Mouse (Mus musculus): ENCODE data around the gene Fbxo44.

The Fbxo44 gene

DNA sequence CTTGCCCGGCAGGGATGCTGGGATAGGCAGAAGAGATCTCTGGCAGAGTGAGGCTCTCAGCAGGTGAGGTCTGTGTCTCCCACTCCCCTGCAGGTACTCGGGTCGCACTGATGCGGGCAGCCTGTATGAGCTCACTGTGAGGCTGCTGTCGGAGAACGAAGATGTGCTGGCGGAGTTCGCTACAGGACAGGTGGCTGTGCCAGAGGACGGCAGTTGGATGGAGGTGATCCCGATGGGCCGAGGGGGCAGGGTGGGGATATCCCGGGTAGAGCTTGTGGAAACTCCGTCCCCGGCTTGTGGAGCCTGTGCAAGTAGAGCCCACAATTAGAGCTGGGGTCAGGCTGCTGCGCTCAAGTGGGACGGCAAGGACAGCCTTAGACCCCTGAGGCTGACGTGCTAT, 5.3 kb upstream of the Fbxo44 start:
- no peak for ATAC-seq (ENCODE audit: low TSS enrichment)

GRCm38 (mm10) chr4:148164461-148164860, 4.2 kb upstream of the Fbxo44 start:
- ATAC-seq (ENCODE audit: low TSS enrichment) = no peak

DNA sequence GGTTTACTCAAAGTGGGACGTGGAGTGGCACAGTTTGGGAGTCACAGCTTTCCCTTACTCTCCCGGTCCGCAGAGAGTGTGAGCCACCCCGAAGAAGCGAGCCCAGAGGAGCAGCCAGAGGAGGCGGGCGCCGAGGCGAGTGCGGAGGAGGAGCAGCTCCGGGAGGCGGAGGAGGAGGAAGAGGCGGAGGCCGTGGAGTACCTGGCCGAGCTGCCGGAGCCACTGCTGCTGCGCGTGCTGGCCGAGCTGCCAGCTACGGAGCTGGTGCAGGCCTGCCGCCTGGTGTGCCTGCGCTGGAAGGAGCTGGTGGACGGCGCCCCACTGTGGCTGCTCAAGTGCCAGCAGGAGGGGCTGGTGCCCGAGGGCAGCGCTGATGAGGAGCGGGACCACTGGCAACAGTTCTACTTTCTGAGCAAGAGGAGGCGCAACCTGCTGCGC, 3.7 kb upstream of the Fbxo44 start:
- ATAC-seq (ENCODE audit: low TSS enrichment) = peak; percentile 38

- ATAC-seq (ENCODE audit: low TSS enrichment) = peak; percentile 65
These were observed 492 bp downstream of the Fbxo44 start for GRCm38 (mm10) chr4:148159544-148160435.

GRCm38 (mm10) chr4:148158436-148159348, 1.6 kb downstream of the Fbxo44 start:
- ATAC-seq (ENCODE audit: low TSS enrichment) = no peak

- ATAC-seq (ENCODE audit: low TSS enrichment) = no peak
These were observed 5.3 kb downstream of the Fbxo44 start for GRCm38 (mm10) chr4:148154982-148155381.

DNA sequence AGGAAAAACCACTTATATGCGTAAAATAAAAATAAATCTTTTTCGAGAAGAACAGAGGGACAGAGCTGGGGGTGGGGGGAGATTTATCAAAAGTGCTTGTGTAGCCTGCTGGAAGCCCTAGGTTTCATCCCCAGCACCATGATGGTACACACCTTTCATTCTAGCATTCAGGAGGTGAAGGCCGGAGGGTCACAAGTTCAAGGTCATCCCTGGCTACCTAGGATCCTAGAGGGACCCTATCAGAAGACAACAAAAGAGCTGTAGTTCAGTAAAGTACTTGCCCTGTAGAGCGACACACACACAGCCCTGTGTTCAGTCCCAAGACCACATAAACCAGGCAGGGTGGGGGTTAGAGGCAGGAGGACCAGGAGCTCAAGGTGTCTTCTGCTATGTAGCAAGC, 6.3 kb downstream of the Fbxo44 start:
- no peak for ATAC-seq (ENCODE audit: low TSS enrichment)

GRCm38 (mm10) chr4:148152547-148152946, 7.7 kb downstream of the Fbxo44 start:
- no peak for ATAC-seq (ENCODE audit: low TSS enrichment)

- peak; percentile 90 for ATAC-seq (ENCODE audit: low TSS enrichment)
These were observed 8.8 kb downstream of the Fbxo44 start, which contains the start of gene Fbxo6 for GRCm38 (mm10) chr4:148151267-148152168. Gene Fbxo6 (minus strand): TSS chr4:148152140.

GRCm38 (mm10) chr4:148150953-148151266, 9.4 kb downstream of the Fbxo44 start:
- ATAC-seq (ENCODE audit: low TSS enrichment) = no peak

GRCm38 (mm10) chr4:148150242-148150641, 10.0 kb downstream of the Fbxo44 start:
- ATAC-seq (ENCODE audit: low TSS enrichment) = no peak

DNA sequence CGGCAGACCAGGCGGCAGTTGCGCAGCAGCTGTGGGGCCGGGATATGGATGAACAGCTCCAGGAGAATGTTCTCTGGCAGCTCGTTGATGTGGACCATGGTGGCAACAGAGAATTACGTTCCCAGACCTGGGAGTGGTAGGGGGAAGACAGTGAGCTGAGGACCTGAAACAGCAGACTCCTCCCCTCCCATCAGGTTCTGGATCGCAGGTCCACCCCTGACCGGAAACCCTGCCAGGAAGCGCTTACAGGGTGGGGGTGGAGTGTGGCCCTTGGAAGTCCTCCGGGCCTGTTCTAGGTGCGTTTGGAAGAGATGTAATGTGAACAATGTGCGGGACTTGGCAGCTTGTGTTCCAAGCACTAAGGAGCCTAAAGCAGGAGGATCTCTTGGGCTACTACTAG, 10.7 kb downstream of the Fbxo44 start:
- ATAC-seq (ENCODE audit: low TSS enrichment) = no peak

GRCm38 (mm10) chr4:148147714-148148113, 12.6 kb downstream of the Fbxo44 start:
- no peak for ATAC-seq (ENCODE audit: low TSS enrichment)

- ATAC-seq (ENCODE audit: low TSS enrichment) = no peak
These were observed 16.6 kb downstream of the Fbxo44 start for GRCm38 (mm10) chr4:148143721-148144120.

- ATAC-seq (ENCODE audit: low TSS enrichment) = peak; percentile 91
These were observed 19.9 kb downstream of the Fbxo44 start for GRCm38 (mm10) chr4:148140098-148141011.

DNA sequence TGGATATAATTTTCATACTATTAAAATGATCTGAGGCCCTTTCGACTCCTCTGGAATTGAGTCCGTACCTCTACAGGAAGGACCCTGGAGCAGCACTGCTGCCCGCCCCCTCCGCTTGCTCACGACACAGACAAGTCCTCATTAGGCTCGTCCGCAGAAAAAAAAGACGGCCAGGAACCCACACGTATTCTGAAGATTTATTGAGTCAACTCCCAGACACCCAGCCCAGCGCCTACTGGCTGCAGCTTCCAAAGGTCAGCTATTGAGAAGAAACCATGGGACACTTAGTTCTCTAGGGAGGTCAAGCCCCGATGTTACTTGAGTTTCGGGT, 20.6 kb downstream of the Fbxo44 start:
- peak; percentile 10; the same call in 1 of the 2 replicates for ATAC-seq (ENCODE audit: low TSS enrichment)

GRCm38 (mm10) chr4:148137503-148137902, 22.8 kb downstream of the Fbxo44 start:
- no peak for ATAC-seq (ENCODE audit: low TSS enrichment)

- ATAC-seq (ENCODE audit: low TSS enrichment) = no peak
These were observed 25.3 kb downstream of the Fbxo44 start for GRCm38 (mm10) chr4:148134988-148135387.

DNA sequence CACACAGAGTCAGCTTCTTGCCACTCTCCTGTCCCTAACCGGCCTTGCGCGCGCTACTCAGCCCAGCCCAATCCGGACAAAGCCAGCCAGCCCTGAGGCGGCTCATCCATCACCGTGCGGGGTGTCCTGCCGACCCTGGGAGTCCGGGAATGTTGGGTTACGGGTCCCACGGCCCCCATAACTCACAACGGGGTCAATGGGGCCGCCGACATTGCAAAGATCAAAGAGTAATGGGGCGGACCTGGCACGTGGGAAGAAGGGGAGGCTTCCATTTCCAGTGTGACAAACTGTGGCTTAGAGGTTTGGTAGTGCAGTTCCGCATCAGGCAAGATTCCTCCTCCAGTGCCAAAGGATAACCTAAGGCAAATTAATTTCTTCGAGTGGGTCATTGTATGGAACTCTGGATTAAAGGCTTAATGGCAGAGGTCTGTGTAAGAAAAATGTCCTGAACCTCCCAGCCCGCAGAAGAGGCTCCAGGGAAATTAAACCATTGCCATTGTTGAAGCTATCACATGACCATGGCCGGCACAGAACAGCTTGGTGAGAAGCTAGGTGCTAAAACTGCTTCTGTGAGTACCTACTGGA, 28.7 kb downstream of the Fbxo44 start:
- ATAC-seq (ENCODE audit: low TSS enrichment) = no peak

Measured in frontal cortex, adult (tissue).